Mouse (Mus musculus): Measurements from ENCODE around the gene Plscr2. TPM values are rescaled to one million over a fixed set of nuclear protein-coding genes. Genes with fewer than 3 reads are reported as not detected.

The Plscr2 gene
- total and polyA plus RNA-seq, 3 experiments: 0.07 to 6.2 (median 2.6) TPM

- Histone ChIP-seq H3K4me3 (ENCODE audit: low read depth, low read length) (no peak overlapping the region), H3K27me3 (ENCODE audit: insufficient read depth, low read length) (no peaks in the 10 kb centered on the region), H3K9me3 (replicated peaks) (no peaks in the 10 kb centered on the region), H3K36me3 (replicated peaks) (no peaks in the 10 kb centered on the region), H3K4me1 (ENCODE audit: insufficient read depth, low read depth, low read length) (peaks cover 6% of the 10 kb centered on the region)
- no peak for TF ChIP-seq GATA1 (IDR thresholded peaks at IDR 0.05; ENCODE audit: borderline replicate concordance, low read length)
- TF ChIP-seq TAL1 (conservative IDR thresholded peaks at IDR 0.05; ENCODE audit: low read depth, low read length): no peak
- no peak for TF ChIP-seq POLR2AphosphoS5 (IDR thresholded peaks at IDR 0.05; ENCODE audit: insufficient replicate concordance, low read depth, low read length)
- no peak for TF ChIP-seq CTCF (IDR thresholded peaks at IDR 0.05; ENCODE audit: low read depth, low read length)
- TF ChIP-seq GATA2 (IDR thresholded peaks at IDR 0.05; ENCODE audit: borderline replicate concordance, low read depth, low read length): no peak
- ATAC-seq (ENCODE audit: extremely low read depth, insufficient number of reproducible peaks, low FRiP score, poor library complexity, severe bottlenecking) (no peak), DNase-seq (ENCODE audit: low spot score) (no peak)
Measured at GRCm38 (mm10) chr9:92338954-92339353, 63.6 kb downstream of the Plscr2 start.

Other genes with a start within 250 kb of the Plscr2 start
- gene Plscr5, start 82.7 kb upstream of the Plscr2 start, total RNA-seq (2014; fragmentation: Nextera tagmentation): not detected in 2 replicates
- not detected in 2 replicates for gene Plscr5, start 82.7 kb upstream of the Plscr2 start, total RNA-seq (2017)
- gene Plscr5, start 82.7 kb upstream of the Plscr2 start, polyA plus RNA-seq (2012): not detected in 2 replicates
- gene Plscr1, start 25.9 kb upstream of the Plscr2 start, total RNA-seq (2014; fragmentation: Nextera tagmentation): 76.7 and 80.3 TPM in 2 replicates
- gene Plscr1, start 25.9 kb upstream of the Plscr2 start, total RNA-seq (2017): 146 and 180 TPM in 2 replicates
- 124 and 157 TPM in 2 replicates for gene Plscr1, start 25.9 kb upstream of the Plscr2 start, polyA plus RNA-seq (2012)
- not detected in 2 replicates for gene 1700057G04Rik, start 33.8 kb downstream of the Plscr2 start, total RNA-seq (2014; fragmentation: Nextera tagmentation)
- 0.22 TPM in 1 of 2 replicates, not detected in the other for gene 1700057G04Rik, start 33.8 kb downstream of the Plscr2 start, total RNA-seq (2017)
- gene 1700057G04Rik, start 33.8 kb downstream of the Plscr2 start, polyA plus RNA-seq (2012): not detected in 2 replicates
- not detected in 2 replicates for gene Plscr4, start 181.8 kb downstream of the Plscr2 start, total RNA-seq (2014; fragmentation: Nextera tagmentation)
- 0.06 and 0.33 TPM in 2 replicates for gene Plscr4, start 181.8 kb downstream of the Plscr2 start, total RNA-seq (2017)
- not detected in 2 replicates for gene Plscr4, start 181.8 kb downstream of the Plscr2 start, polyA plus RNA-seq (2012)